Mouse (Mus musculus) spleen, adult 2 months (tissue): ENCODE data around the gene Atp2c2.

Source experiments
- CTCF ChIP-seq: fragments of 200-500 bp; IDR thresholded peaks from 2 replicates; pipeline ENCODE4 v1.5.1; 2011; ENCODE audit warnings: mild to moderate bottlenecking, inconsistent platforms; ENCODE audit not compliant: insufficient read depth, insufficient read length, insufficient replicate concordance; ENCODE audit errors: extremely low read depth
- POLR2A ChIP-seq: fragments of 200-500 bp; IDR thresholded peaks from 2 replicates; pipeline ENCODE4 v1.6.1; 2011; ENCODE audit warnings: low read depth, low read length, inconsistent platforms

DNA sequence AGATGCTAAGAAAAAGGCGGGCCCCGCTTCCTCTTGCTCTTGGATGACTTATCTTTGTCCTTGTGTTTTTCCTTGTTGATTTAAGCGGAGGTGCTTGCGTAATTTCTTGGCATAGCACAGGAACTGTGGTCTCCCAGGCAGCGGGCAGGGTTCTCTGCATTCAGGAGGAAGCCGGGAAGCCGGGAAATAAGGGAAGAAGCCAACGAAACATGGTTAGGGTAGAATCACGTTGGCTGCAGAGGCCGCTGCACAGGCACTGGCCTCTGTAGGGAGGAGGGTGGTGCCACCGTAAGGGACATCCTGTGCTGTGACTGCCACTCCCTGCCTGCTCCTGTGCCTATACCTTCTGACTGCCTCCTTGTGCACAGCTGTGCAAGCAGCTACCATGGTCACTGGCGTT lies 15.4 kb downstream of the Atp2c2 start:
- TF ChIP-seq CTCF: no peak
- TF ChIP-seq POLR2A: no peak
